Mouse (Mus musculus): ENCODE measurements around the gene Wdr90. TPM values are rescaled to one million over a fixed set of nuclear protein-coding genes. Genes with fewer than 3 reads are reported as not detected.
A peak's percentile ranks its signal among the peaks of the same experiment; 100 is the strongest.

The Wdr90 gene
- polyA plus RNA-seq, 1 experiment, result not detected

DNA sequence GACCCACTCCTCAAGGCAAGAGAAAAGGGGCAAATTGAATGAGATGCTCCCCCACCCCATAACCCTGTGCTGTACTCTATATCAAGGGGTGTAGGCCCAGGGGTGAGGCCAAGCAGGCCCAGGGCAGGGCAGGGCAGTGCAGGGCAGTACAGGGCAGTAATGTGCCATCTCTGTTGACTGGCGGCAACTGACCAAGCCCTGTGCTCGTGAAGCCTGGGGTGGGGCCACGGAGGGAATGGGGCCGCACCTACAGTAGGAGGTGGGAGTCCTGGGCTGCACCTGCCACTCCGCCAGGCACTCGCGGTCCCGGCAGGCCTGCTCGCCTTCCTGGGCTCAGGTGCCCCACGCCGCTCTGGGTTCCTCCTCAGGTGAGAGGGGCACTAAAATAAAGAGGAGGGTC, 4.0 kb upstream of the Wdr90 start:
- peaks cover 15% of the 10 kb centered on the region for H3K4me1 ChIP-seq (ENCODE audit: control insufficient read depth, insufficient read depth, low read length)
- H3K27ac ChIP-seq (ENCODE audit: insufficient read depth, low read depth, low read length), result no peak overlapping the region
- H3K4me3 ChIP-seq (ENCODE audit: insufficient read depth, low read depth, low read length), result no peak overlapping the region
- 97% methylated on average over 11 of the region's 11 CpGs for WGBS
- TF ChIP-seq POLR2A (IDR thresholded peaks at IDR 0.05; ENCODE audit: insufficient read depth, low read depth, low read length) (no peak), CTCF (IDR thresholded peaks at IDR 0.05; ENCODE audit: insufficient read depth, low read depth, low read length) (no peak)

DNA sequence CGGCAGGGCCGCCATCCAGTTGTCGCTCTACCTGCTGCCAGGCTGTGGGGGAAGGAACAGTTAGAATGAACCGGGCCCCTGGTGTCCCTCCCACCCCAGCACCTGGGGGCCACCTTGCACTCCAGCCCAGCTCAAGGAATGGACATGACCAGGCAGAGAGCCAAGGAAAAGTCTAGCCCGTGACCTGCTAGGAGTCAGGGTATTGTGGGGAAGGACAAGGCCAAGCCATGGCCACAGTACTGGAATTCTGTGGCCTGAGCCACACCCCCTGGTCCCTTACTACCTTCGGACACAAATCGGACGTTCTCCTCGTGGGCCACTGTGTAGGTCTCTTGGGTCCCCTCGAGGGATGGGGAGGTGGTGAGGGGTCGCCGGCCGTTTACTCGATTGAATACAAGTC, 3.0 kb upstream of the Wdr90 start:
- Histone ChIP-seq H3K4me1 (ENCODE audit: control insufficient read depth, insufficient read depth, low read length) (peaks cover 18% of the 10 kb centered on the region), H3K4me3 (ENCODE audit: insufficient read depth, low read depth, low read length) (no peak overlapping the region), H3K27ac (ENCODE audit: insufficient read depth, low read depth, low read length) (no peak overlapping the region)
- 91% methylated on average over 14 of the region's 14 CpGs for WGBS
- TF ChIP-seq CTCF (IDR thresholded peaks at IDR 0.05; ENCODE audit: insufficient read depth, low read depth, low read length) (no peak), POLR2A (IDR thresholded peaks at IDR 0.05; ENCODE audit: insufficient read depth, low read depth, low read length) (no peak)

DNA sequence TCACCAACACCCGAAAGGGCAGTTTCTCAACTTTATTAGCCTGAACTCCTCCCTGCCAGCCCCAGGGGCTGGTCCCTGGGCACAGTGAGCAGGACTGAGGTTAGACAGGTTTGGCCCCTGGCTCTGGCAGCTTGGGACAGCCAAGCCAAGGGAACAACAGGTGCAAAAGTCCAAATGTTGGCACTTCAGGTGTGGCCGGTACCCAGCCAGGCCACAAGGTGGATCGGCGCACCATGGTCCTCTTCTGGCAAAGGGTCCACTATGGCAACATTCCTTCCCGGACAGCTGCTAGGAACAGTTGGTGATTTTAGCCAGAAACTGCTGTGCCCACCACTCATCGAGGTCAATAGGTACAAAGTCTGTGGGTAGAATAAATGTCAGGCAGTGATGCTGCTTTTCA, 2.4 kb upstream of the Wdr90 start:
- no peak for TF ChIP-seq POLR2A (IDR thresholded peaks at IDR 0.05; ENCODE audit: insufficient read depth, low read depth, low read length)
- TF ChIP-seq CTCF (IDR thresholded peaks at IDR 0.05; ENCODE audit: insufficient read depth, low read depth, low read length), result no peak
- WGBS, result 91% methylated on average over 6 of the region's 6 CpGs
- Histone ChIP-seq H3K4me3 (ENCODE audit: insufficient read depth, low read depth, low read length) (no peak overlapping the region), H3K4me1 (ENCODE audit: control insufficient read depth, insufficient read depth, low read length) (peaks cover 18% of the 10 kb centered on the region), H3K27ac (ENCODE audit: insufficient read depth, low read depth, low read length) (no peak overlapping the region)

DNA sequence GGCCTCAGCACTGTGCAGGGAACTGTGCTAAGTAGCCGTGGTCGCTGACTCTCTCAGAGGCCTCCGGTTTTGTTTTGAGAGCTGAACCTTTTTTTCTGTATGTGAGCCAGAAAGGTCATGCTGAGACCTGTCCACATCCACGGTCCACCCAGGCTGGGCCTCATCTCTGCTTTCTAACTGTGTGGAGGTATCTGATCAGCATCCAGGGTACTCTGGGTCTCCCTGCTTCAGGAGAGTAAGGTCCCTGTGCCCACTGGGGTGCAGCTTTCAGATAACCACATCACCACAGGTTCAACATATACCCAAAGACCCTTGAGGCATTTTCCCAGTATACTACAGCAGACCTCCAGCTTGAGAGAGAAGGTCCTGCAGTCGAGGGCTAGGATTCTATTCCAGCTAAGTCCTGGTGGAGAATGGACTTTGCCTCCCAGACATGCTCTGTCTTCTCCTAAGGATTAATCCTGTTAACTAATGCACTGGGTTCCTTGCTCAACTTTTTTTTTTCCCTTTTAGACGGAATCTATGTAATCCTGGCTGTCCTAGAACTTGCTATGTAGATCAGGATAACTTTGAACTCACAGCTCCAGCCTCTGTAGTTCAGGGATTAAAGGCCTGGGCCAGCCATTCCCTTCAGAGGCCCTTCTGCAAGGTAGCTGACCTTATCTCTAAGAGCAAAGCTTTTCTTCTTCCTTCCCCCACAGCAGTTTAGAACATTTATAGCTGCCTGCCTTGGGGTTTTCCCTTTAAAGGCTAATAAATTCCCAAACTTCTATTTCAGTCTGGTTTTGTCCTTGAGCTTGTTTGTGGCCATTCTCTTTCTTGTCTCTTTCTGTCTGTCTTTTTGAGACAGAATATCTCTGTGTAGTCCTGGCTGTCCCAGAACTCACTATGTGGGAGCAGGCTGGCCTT, 657 bp upstream of the Wdr90 start:
- Histone ChIP-seq H3K4me1 (ENCODE audit: control insufficient read depth, insufficient read depth, low read length) (peaks cover 16% of the 10 kb centered on the region), H3K27ac (ENCODE audit: insufficient read depth, low read depth, low read length) (peak overlapping the region; percentile 90), H3K4me3 (ENCODE audit: insufficient read depth, low read depth, low read length) (peak overlapping the region; percentile 66)
- 13% methylated on average over 6 of the region's 6 CpGs for WGBS
- no peak for TF ChIP-seq POLR2A (IDR thresholded peaks at IDR 0.05; ENCODE audit: insufficient read depth, low read depth, low read length)
- no peak for TF ChIP-seq CTCF (IDR thresholded peaks at IDR 0.05; ENCODE audit: insufficient read depth, low read depth, low read length)

DNA sequence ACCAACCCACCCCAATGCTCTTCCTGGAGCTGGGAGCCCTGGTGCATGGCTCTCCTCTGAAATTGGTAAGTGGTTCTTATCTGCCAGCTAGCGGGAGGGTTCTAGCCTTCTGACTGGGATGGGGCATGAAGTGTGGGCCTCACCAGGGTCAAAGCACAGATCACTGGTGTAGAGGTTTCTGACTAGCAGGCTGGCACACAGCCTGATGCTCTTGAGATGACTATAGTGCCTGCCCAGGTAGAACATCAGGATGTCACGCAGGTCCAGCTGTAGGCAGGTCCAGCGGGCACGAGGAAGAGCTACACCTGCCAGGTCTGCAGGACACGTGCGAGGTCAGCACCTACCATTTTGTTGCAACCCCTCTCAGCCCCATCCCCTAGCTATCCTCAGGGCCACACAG, 1.1 kb downstream of the Wdr90 start:
- TF ChIP-seq CTCF (IDR thresholded peaks at IDR 0.05; ENCODE audit: insufficient read depth, low read depth, low read length), result no peak
- no peak for TF ChIP-seq POLR2A (IDR thresholded peaks at IDR 0.05; ENCODE audit: insufficient read depth, low read depth, low read length)
- H3K27ac ChIP-seq (ENCODE audit: insufficient read depth, low read depth, low read length), result no peak overlapping the region
- 91% methylated on average over 6 of the region's 6 CpGs for WGBS
- peaks cover 11% of the 10 kb centered on the region for H3K4me1 ChIP-seq (ENCODE audit: control insufficient read depth, insufficient read depth, low read length)
- no peak overlapping the region for H3K4me3 ChIP-seq (ENCODE audit: insufficient read depth, low read depth, low read length)

DNA sequence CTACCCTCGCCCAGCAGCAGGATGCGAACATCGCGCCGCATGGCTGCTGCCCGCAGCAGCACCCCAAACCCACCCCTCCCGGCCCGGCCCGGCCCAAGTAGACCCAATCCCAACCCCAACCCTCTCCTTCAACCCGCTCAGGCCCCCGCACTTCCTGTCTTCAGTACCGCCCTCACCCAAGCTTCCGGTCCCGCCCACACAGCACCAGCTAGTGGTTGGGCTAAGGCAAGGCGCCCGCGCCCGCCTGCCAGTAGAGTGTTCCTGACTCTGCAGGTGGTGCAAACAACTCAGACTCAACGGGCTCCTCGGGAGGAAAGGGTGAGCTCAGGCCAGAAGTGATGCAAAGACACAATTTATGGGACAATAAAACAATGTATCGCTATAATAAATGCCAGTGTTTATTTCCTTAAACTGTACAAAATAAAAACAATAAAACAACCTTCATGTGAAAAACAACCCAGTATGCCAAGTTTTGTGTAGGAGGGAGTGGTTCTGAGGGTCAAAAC, 16.9 kb downstream of the Wdr90 start, which contains the start of gene Rhot2:
Rhot2 (minus strand) TSS at position 456 of the 506 bp plus-strand sequence.
- under 1% methylated on average over 21 of the region's 21 CpGs for WGBS
- H3K4me1 ChIP-seq (ENCODE audit: control insufficient read depth, insufficient read depth, low read length), result peaks cover 17% of the 10 kb centered on the region
- peak within 1 kb of the TSS; percentile 43 for H3K27ac ChIP-seq (ENCODE audit: insufficient read depth, low read depth, low read length)
- TF ChIP-seq POLR2A (IDR thresholded peaks at IDR 0.05; ENCODE audit: insufficient read depth, low read depth, low read length) (peak; percentile 76; the same call in 1 of the 2 replicates), CTCF (IDR thresholded peaks at IDR 0.05; ENCODE audit: insufficient read depth, low read depth, low read length) (peak; percentile 13; the same call in 1 of the 2 replicates)
- H3K4me3 ChIP-seq (ENCODE audit: insufficient read depth, low read depth, low read length), result peak within 1 kb of the TSS; percentile 80

DNA sequence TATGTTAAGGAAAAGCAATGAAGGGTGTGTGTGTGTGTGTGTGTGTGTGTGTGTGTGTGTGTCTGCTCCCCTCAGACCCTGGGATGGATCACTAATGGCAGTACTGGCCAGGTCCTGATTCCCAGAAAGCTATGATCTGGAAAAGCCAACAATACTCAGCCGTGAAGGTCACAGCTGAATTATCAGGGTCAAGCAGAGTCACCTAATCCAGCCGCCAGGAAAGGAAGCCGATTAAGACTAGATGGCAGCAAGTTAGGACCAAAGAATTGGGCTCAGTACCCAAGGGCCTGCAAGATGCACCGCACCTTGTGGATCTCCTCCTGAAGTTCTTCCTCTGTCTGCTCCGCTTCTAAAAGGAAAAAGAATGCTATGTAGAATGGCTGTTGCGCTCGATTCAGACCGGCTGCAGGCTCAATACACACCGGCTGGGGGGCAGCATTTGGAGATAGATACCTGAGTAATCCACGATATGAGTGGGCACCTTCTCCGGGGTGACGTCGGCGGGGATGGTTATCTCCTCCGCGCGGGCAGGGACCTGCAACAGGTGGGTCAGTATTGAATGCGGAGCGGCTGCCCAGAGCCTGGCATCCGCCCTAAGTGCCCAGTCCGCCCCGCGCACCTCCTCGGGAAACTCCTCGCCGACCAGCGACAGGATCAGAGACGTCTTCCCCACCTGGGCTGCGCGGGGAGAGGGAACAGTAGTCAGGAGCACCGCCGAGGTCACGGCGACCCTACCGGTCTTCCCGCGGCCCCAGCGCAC, 17.5 kb downstream of the Wdr90 start:
- no peak for TF ChIP-seq CTCF (IDR thresholded peaks at IDR 0.05; ENCODE audit: insufficient read depth, low read depth, low read length)
- TF ChIP-seq POLR2A (IDR thresholded peaks at IDR 0.05; ENCODE audit: insufficient read depth, low read depth, low read length), result no peak
- H3K4me1 ChIP-seq (ENCODE audit: control insufficient read depth, insufficient read depth, low read length), result peaks cover 20% of the 10 kb centered on the region
- peak overlapping the region; percentile 38; the same call in 1 of the 2 replicates for H3K27ac ChIP-seq (ENCODE audit: insufficient read depth, low read depth, low read length)
- peak overlapping the region; percentile 80 for H3K4me3 ChIP-seq (ENCODE audit: insufficient read depth, low read depth, low read length)
- WGBS, result under 1% methylated on average over 38 of the region's 38 CpGs

DNA sequence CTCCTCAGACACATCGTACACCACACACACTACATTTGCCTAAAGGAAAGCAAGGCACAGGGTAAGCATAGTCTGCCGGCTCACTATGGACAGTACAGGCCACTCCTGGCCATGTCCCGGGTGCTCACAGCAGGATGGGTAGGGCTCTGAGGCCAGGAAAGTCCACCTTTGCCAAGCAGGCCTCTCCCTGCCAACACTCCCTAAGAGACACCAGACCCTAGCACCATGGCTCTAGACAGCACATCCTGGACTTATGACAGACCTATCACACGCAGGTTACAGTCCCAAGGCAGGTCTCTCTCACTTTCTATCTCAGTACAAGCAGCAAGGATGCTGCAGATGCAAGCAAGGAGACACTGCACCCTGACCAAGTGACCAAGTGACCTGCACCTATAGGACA, 18.2 kb downstream of the Wdr90 start:
- Histone ChIP-seq H3K27ac (ENCODE audit: insufficient read depth, low read depth, low read length) (no peak overlapping the region), H3K4me1 (ENCODE audit: control insufficient read depth, insufficient read depth, low read length) (peaks cover 22% of the 10 kb centered on the region), H3K4me3 (ENCODE audit: insufficient read depth, low read depth, low read length) (0 out of 2 replicates have a peak overlapping the region, but pooled peaks have one; percentile 1)
- 92% methylated on average over 4 of the region's 4 CpGs for WGBS
- TF ChIP-seq POLR2A (IDR thresholded peaks at IDR 0.05; ENCODE audit: insufficient read depth, low read depth, low read length) (no peak), CTCF (IDR thresholded peaks at IDR 0.05; ENCODE audit: insufficient read depth, low read depth, low read length) (no peak)

Data from olfactory bulb, adult 2 months (tissue).